Mouse (Mus musculus): ENCODE results near the gene Lypd6b. TPM values are rescaled to one million over a fixed set of nuclear protein-coding genes. Genes with fewer than 3 reads are reported as not detected.

The Lypd6b gene
- total RNA-seq, 2 experiments from 2014 or later = 3.9 to 4.0 TPM

- TF ChIP-seq CTCF (conservative IDR thresholded peaks at IDR 0.05) = peak; percentile 72
- no peak overlapping the region for H3K4me3 ChIP-seq
- no peak overlapping the region for H3K27ac ChIP-seq
- no peak for DNase-seq (ENCODE audit: low spot score in 2 of 2)
These were observed 11.8 kb upstream of the Lypd6b start for GRCm38 (mm10) chr2:49775735-49776134.

- no peak for TF ChIP-seq CTCF (conservative IDR thresholded peaks at IDR 0.05)
- DNase-seq (ENCODE audit: low spot score in 2 of 2) = no peak
- H3K4me3 ChIP-seq = no peak overlapping the region
- H3K27ac ChIP-seq = no peak overlapping the region
These were observed 11.1 kb upstream of the Lypd6b start for GRCm38 (mm10) chr2:49776407-49776806.

DNA sequence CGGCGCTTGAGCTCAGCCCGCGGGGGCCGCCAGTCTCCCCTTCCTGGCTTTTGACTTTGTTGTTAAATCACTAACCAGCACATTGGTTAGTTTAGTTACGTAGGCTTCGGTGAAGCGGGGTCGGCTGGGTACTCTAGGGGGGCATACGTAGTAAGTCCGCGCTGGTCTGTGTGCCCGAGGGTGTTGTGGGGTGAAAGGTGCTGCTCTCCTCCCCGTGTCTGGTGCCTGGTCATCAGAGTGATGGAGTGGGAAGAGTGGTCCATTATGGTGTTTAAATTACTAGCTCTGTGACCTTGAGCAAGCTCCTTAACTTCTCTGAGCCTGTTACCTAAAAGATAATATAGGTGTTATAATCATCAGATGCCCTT, 547 bp downstream of the Lypd6b start:
- no peak for DNase-seq (ENCODE audit: low spot score in 2 of 2)
- no peak overlapping the region for H3K27ac ChIP-seq
- peak overlapping the region; percentile 61 for H3K4me3 ChIP-seq
- TF ChIP-seq CTCF (conservative IDR thresholded peaks at IDR 0.05) = no peak

DNA sequence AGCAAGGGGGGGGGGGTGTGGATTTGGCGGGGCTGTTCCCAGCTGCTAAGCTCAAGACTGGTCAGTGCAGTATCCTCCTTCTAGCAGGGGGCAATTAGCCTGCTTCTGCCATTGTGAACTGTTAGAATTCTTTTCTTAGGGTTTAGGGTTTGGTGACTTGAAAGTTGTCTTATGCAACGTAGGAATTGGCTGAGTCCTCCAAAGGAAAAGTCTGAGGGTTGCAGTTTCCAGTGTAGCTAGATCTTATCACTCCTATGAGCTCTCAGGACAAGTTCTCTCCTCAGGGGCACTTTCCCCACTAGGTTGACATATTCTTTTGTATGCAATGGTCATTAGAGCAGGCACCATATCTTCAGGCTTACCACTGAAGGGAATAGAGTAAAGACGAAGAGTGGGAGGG, 1.2 kb downstream of the Lypd6b start:
- H3K27ac ChIP-seq = no peak overlapping the region
- no peak overlapping the region for H3K4me3 ChIP-seq
- TF ChIP-seq CTCF (conservative IDR thresholded peaks at IDR 0.05) = no peak
- no peak for DNase-seq (ENCODE audit: low spot score in 2 of 2)

DNA sequence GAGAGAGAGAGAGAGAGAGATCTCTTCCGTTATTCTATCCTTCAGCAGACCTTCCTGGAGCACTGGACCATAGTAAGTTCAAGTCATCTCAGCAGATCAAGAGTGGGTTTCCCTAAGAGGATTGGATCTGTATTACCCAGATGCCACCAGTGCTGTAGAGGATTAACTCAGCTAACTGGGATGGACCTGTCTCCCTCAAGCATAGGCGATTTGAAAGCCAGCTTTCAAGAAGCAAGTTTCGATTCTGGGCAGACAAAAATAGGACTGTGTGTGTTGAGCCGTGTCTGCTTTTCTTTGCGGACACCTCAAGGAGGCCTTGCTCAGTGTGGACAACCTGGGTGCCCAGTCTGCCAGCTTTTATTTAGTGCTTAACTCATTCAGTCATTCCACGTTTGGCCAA, 1.6 kb downstream of the Lypd6b start:
- no peak for DNase-seq (ENCODE audit: low spot score in 2 of 2)
- no peak overlapping the region for H3K4me3 ChIP-seq
- H3K27ac ChIP-seq = no peak overlapping the region
- TF ChIP-seq CTCF (conservative IDR thresholded peaks at IDR 0.05) = no peak

DNA sequence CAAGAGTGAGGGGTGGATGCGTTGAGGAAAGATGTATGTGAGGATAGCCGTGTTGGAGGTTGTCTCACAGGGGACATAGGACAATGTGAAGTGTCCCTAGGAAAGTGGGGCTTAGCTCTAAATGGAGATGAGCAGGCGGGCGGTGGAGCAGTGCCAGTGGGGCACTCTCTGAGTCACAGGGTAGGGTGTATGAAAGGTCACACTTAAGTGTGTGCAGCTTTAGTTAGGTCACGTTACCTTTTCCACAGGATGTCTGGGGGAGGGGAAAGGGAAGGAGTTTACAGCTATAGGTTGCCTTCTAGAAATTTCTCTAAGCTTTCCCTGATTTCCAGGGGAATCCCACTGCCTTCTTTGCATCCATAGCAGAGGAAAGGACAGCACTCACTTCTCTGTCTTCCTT, 2.0 kb downstream of the Lypd6b start:
- no peak for DNase-seq (ENCODE audit: low spot score in 2 of 2)
- Histone ChIP-seq H3K4me3 (no peak overlapping the region), H3K27ac (no peak overlapping the region)
- TF ChIP-seq CTCF (conservative IDR thresholded peaks at IDR 0.05) = no peak

GRCm38 (mm10) chr2:49797444-49798143, 10.1 kb downstream of the Lypd6b start:
- H3K4me3 ChIP-seq = no peak overlapping the region
- DNase-seq (ENCODE audit: low spot score in 2 of 2) = peak in 1 of 2 experiments; percentile 8
- TF ChIP-seq CTCF (conservative IDR thresholded peaks at IDR 0.05) = no peak
- no peak overlapping the region for H3K27ac ChIP-seq

GRCm38 (mm10) chr2:49804448-49804847, 17.0 kb downstream of the Lypd6b start:
- no peak for DNase-seq (ENCODE audit: low spot score in 2 of 2)
- Histone ChIP-seq H3K27ac (no peak overlapping the region), H3K4me3 (no peak overlapping the region)
- TF ChIP-seq CTCF (conservative IDR thresholded peaks at IDR 0.05) = no peak

GRCm38 (mm10) chr2:49805736-49806371, 18.4 kb downstream of the Lypd6b start:
- peak in 1 of 2 experiments; percentile 35 for DNase-seq (ENCODE audit: low spot score in 2 of 2)
- TF ChIP-seq CTCF (conservative IDR thresholded peaks at IDR 0.05) = no peak
- H3K27ac ChIP-seq = peak overlapping the region; percentile 72
- no peak overlapping the region for H3K4me3 ChIP-seq

DNA sequence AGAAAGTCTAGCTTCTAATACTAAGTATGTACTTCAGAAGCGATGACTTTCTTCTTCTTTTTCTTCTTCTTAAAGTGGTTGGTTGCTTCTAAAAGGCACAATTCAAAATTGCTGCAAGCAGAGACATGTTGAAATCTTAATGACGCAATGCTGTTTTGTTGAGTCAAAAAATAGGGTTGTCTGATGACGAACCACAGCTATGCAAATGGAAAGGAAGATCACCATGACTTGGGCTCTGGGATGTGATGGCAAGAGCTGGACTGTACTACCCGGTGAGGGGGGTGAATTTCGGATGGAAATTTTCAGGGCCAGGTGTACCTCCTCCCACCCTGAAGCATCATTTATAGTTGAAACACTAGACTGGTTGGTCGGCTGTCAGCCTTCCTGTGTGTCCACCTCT, 22.0 kb downstream of the Lypd6b start:
- H3K27ac ChIP-seq = no peak overlapping the region
- DNase-seq (ENCODE audit: low spot score in 2 of 2) = no peak
- no peak overlapping the region for H3K4me3 ChIP-seq
- TF ChIP-seq CTCF (conservative IDR thresholded peaks at IDR 0.05) = no peak

GRCm38 (mm10) chr2:49811420-49811819, 23.9 kb downstream of the Lypd6b start:
- TF ChIP-seq CTCF (conservative IDR thresholded peaks at IDR 0.05) = no peak
- Histone ChIP-seq H3K27ac (no peak overlapping the region), H3K4me3 (no peak overlapping the region)
- DNase-seq (ENCODE audit: low spot score in 2 of 2) = no peak

- Histone ChIP-seq H3K27ac (no peak overlapping the region), H3K4me3 (no peak overlapping the region)
- no peak for DNase-seq (ENCODE audit: low spot score in 2 of 2)
- TF ChIP-seq CTCF (conservative IDR thresholded peaks at IDR 0.05) = peak; percentile 36
These were observed 24.4 kb downstream of the Lypd6b start for GRCm38 (mm10) chr2:49811871-49812363.

DNA sequence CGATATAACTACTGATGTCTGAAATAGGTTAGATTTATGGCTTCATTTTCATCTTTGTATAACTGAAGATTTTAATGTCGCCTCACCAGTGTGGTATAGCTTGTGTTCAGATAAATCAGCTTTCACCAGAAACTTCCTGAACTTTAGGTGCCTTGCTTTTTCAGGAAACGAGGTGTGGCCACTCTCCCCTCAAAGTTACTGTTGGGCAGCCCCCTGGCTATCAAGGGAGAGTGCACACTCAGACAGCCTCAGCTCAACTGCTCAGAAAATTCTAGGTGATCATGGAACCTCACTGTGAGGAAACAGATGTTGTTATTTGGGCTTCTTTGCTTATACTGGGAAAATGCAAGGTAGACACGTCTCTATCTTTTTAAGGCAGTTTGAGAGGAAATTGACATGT, 25.7 kb downstream of the Lypd6b start:
- DNase-seq (ENCODE audit: low spot score in 2 of 2) = no peak
- Histone ChIP-seq H3K4me3 (no peak overlapping the region), H3K27ac (no peak overlapping the region)
- no peak for TF ChIP-seq CTCF (conservative IDR thresholded peaks at IDR 0.05)

DNA sequence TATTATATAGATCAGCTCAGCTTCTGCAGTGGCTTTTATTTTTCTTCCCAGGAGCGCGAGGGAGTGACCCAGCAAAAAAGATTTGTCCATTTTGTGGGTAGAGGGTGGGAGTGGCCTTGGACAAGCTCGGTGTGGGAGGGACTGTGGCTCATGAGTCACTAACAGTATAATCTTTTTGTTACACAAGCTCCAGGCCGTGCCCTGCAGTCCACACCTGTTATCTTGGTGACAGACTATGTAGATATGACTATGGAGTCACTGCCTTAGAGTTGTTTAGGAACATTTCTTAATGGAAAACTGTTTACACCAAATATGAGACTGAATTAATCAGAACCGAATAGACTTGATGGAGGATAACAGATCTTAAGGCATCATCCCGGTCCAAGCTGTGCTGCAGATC, 26.5 kb downstream of the Lypd6b start:
- no peak for DNase-seq (ENCODE audit: low spot score in 2 of 2)
- Histone ChIP-seq H3K4me3 (no peak overlapping the region), H3K27ac (no peak overlapping the region)
- TF ChIP-seq CTCF (conservative IDR thresholded peaks at IDR 0.05) = no peak
